Mouse (Mus musculus) myocyte (in vitro differentiated cells): ENCODE measurements around the gene Spag9.

Experiments
- E2F4 ChIP-seq: IDR thresholded peaks from one replicate; pipeline ENCODE4 v1.6.1; 2011; ENCODE audit warnings: mild to moderate bottlenecking, control low read depth, moderate library complexity; ENCODE audit not compliant: insufficient read depth
- MAX ChIP-seq: IDR thresholded peaks from one replicate; pipeline ENCODE4 v1.6.1; 2011; ENCODE audit warnings: low read depth, mild to moderate bottlenecking, control low read depth
- MYOD1 ChIP-seq, 3 experiments: IDR thresholded peaks; one replicate each; pipeline ENCODE4 v1.6.1; 2011; ENCODE audit warnings: control low read depth in 2 of 3, low read depth in 2 of 3, mild to moderate bottlenecking in 2 of 3, moderate library complexity in 1 of 3; ENCODE audit not compliant: insufficient read length in 2 of 3, control insufficient read depth in 1 of 3
- MYOG ChIP-seq, 3 experiments: IDR thresholded peaks; one replicate each; pipeline ENCODE4 v1.6.1; 2011; ENCODE audit warnings: control low read depth in 2 of 3, low read depth in 2 of 3, mild to moderate bottlenecking in 2 of 3; ENCODE audit not compliant: insufficient read length in 2 of 3, control insufficient read depth in 1 of 3, insufficient read depth in 1 of 3
- POLR2A ChIP-seq: IDR thresholded peaks from one replicate; pipeline ENCODE4 v1.6.1; 2011; ENCODE audit warnings: low read depth, mild to moderate bottlenecking, control low read depth, moderate library complexity; ENCODE audit not compliant: insufficient read length
- POLR2AphosphoS2 ChIP-seq: IDR thresholded peaks from one replicate; pipeline ENCODE4 v1.6.1; 2011; ENCODE audit warnings: low read depth, control low read depth; ENCODE audit not compliant: insufficient read length
- REST ChIP-seq: IDR thresholded peaks from one replicate; pipeline ENCODE4 v1.6.1; 2011; ENCODE audit warnings: mild to moderate bottlenecking, control low read depth, moderate library complexity; ENCODE audit not compliant: insufficient read depth, insufficient read length
- TCF12 ChIP-seq: IDR thresholded peaks from one replicate; pipeline ENCODE4 v1.6.1; 2011; ENCODE audit warnings: mild to moderate bottlenecking, control low read depth; ENCODE audit not compliant: poor library complexity, insufficient read depth, severe bottlenecking
- USF1 ChIP-seq: IDR thresholded peaks from one replicate; pipeline ENCODE4 v1.6.1; 2011; ENCODE audit warnings: low read depth, mild to moderate bottlenecking, control low read depth, moderate library complexity

- TF ChIP-seq POLR2A (no peak), MYOG (IDR thresholded peaks at IDR 0.05; ENCODE audit: control insufficient read depth in 1 of 3, insufficient read depth in 1 of 3, insufficient read length in 2 of 3, low read depth in 2 of 3) (peak in 1 of 3 experiments; percentile 61), MAX (no peak), E2F4 (no peak), USF1 (no peak), TCF12 (no peak), POLR2AphosphoS2 (no peak), REST (no peak), MYOD1 (IDR thresholded peaks at IDR 0.05; ENCODE audit: control insufficient read depth in 1 of 3, insufficient read length in 2 of 3, low read depth in 2 of 3) (no peak)
These were observed 167.3 kb downstream of the Spag9 start for GRCm38 (mm10) chr11:94163005-94163767.
